Mouse (Mus musculus): ENCODE data around the gene Hsbp1. TPM values are rescaled to one million over a fixed set of nuclear protein-coding genes. Genes with fewer than 3 reads are reported as not detected.
"Not testable (repeated sequence)": the region's sequence is repeated elsewhere in the genome, so short reads cannot be mapped to it uniquely, and the experiment has no call there.

The Hsbp1 gene
- polyA plus RNA-seq, 1 experiment from 2014 or later = 342 TPM

- H3K27me3 ChIP-seq (ENCODE audit: insufficient read depth, low read length) = no peaks in the 10 kb centered on the region
- H3K9me3 ChIP-seq (ENCODE audit: low read length) = peaks cover 4% of the 10 kb centered on the region; the same call in 1 of the 2 replicates
- H3K4me1 ChIP-seq (ENCODE audit: insufficient read depth, low read length) = peaks cover 8% of the 10 kb centered on the region
- no peak overlapping the region for H3K4me2 ChIP-seq (replicated peaks; ENCODE audit: low read depth, low read length)
- no peak for ATAC-seq (ENCODE audit: low FRiP score, low TSS enrichment)
- WGBS = 86% methylated on average over 15 of the region's 15 CpGs
- H3K27ac ChIP-seq (ENCODE audit: low read length) = no peak overlapping the region
- H3K9ac ChIP-seq (replicated peaks; ENCODE audit: low read length) = no peak overlapping the region
- no peak overlapping the region for H3K4me3 ChIP-seq (ENCODE audit: low read length)
- peaks cover 35% of the 10 kb centered on the region for H3K36me3 ChIP-seq (ENCODE audit: insufficient read depth, low read length)
These were observed 1.4 kb downstream of the Hsbp1 start for GRCm38 (mm10) chr8:119345683-119346075.

GRCm38 (mm10) chr8:119351647-119352046, 7.4 kb downstream of the Hsbp1 start:
- H3K4me2 ChIP-seq (replicated peaks; ENCODE audit: low read depth, low read length) = no peak overlapping the region

GRCm38 (mm10) chr8:119352977-119353658, 8.8 kb downstream of the Hsbp1 start:
- Histone ChIP-seq H3K4me3 (ENCODE audit: low read length) (no peak overlapping the region), H3K4me1 (ENCODE audit: insufficient read depth, low read length) (no peaks in the 10 kb centered on the region), H3K9me3 (ENCODE audit: low read length) (no peaks in the 10 kb centered on the region), H3K9ac (replicated peaks; ENCODE audit: low read length) (no peak overlapping the region), H3K27me3 (ENCODE audit: insufficient read depth, low read length) (no peaks in the 10 kb centered on the region), H3K27ac (ENCODE audit: low read length) (no peak overlapping the region), H3K36me3 (ENCODE audit: insufficient read depth, low read length) (peaks cover 17% of the 10 kb centered on the region), H3K4me2 (replicated peaks; ENCODE audit: low read depth, low read length) (no peak overlapping the region)
- WGBS = 81% methylated on average over 10 of the region's 10 CpGs
- ATAC-seq (ENCODE audit: low FRiP score, low TSS enrichment) = no peak

More at GRCm38 (mm10) chr8:119351647-119352046, 7.4 kb downstream of the Hsbp1 start:
- no peak for ATAC-seq (ENCODE audit: low FRiP score, low TSS enrichment)
- no peaks in the 10 kb centered on the region for H3K27me3 ChIP-seq (ENCODE audit: insufficient read depth, low read length)
- H3K9me3 ChIP-seq (ENCODE audit: low read length) = no peaks in the 10 kb centered on the region
- H3K36me3 ChIP-seq (ENCODE audit: insufficient read depth, low read length) = peaks cover 31% of the 10 kb centered on the region
- 93% methylated on average over 19 of the region's 19 CpGs for WGBS
- no peak overlapping the region for H3K9ac ChIP-seq (replicated peaks; ENCODE audit: low read length)
- H3K4me3 ChIP-seq (ENCODE audit: low read length) = no peak overlapping the region
- H3K27ac ChIP-seq (ENCODE audit: low read length) = no peak overlapping the region
- no peaks in the 10 kb centered on the region for H3K4me1 ChIP-seq (ENCODE audit: insufficient read depth, low read length)

GRCm38 (mm10) chr8:119353659-119354023, 9.4 kb downstream of the Hsbp1 start:
- Histone ChIP-seq H3K27me3 (ENCODE audit: insufficient read depth, low read length) (no peaks in the 10 kb centered on the region), H3K9ac (replicated peaks; ENCODE audit: low read length) (no peak overlapping the region), H3K9me3 (ENCODE audit: low read length) (no peaks in the 10 kb centered on the region), H3K36me3 (ENCODE audit: insufficient read depth, low read length) (peaks cover 12% of the 10 kb centered on the region), H3K27ac (ENCODE audit: low read length) (no peak overlapping the region), H3K4me3 (ENCODE audit: low read length) (no peak overlapping the region), H3K4me1 (ENCODE audit: insufficient read depth, low read length) (no peaks in the 10 kb centered on the region), H3K4me2 (replicated peaks; ENCODE audit: low read depth, low read length) (no peak overlapping the region)
- ATAC-seq (ENCODE audit: low FRiP score, low TSS enrichment) = no peak
- WGBS = 86% methylated on average over 6 of the region's 6 CpGs

GRCm38 (mm10) chr8:119356631-119357030, 12.3 kb downstream of the Hsbp1 start:
- not testable (repeated sequence) for H3K4me2 ChIP-seq (replicated peaks; ENCODE audit: low read depth, low read length); H3K36me3 ChIP-seq (ENCODE audit: insufficient read depth, low read length)
- 65% methylated on average over 5 of the region's 5 CpGs for WGBS

GRCm38 (mm10) chr8:119358175-119358574, 13.9 kb downstream of the Hsbp1 start:
- H3K27ac ChIP-seq (ENCODE audit: low read length) = no peak overlapping the region
- H3K4me2 ChIP-seq (replicated peaks; ENCODE audit: low read depth, low read length) = no peak overlapping the region
- ATAC-seq (ENCODE audit: low FRiP score, low TSS enrichment) = no peak
- no peaks in the 10 kb centered on the region for H3K9me3 ChIP-seq (ENCODE audit: low read length)
- no peak overlapping the region for H3K9ac ChIP-seq (replicated peaks; ENCODE audit: low read length)
- H3K4me3 ChIP-seq (ENCODE audit: low read length) = no peak overlapping the region
- no peaks in the 10 kb centered on the region for H3K27me3 ChIP-seq (ENCODE audit: insufficient read depth, low read length)
- 76% methylated on average over 7 of the region's 7 CpGs for WGBS
- H3K36me3 ChIP-seq (ENCODE audit: insufficient read depth, low read length) = no peaks in the 10 kb centered on the region
- H3K4me1 ChIP-seq (ENCODE audit: insufficient read depth, low read length) = no peaks in the 10 kb centered on the region

More at GRCm38 (mm10) chr8:119356631-119357030, 12.3 kb downstream of the Hsbp1 start:
- H3K27me3 ChIP-seq (ENCODE audit: insufficient read depth, low read length); H3K9ac ChIP-seq (replicated peaks; ENCODE audit: low read length); H3K4me1 ChIP-seq (ENCODE audit: insufficient read depth, low read length); H3K9me3 ChIP-seq (ENCODE audit: low read length); H3K4me3 ChIP-seq (ENCODE audit: low read length); ATAC-seq (ENCODE audit: low FRiP score, low TSS enrichment); H3K27ac ChIP-seq (ENCODE audit: low read length): not testable (repeated sequence)

GRCm38 (mm10) chr8:119358836-119359235, 14.5 kb downstream of the Hsbp1 start:
- WGBS = 49% methylated on average over 14 of the region's 14 CpGs
- Histone ChIP-seq H3K9ac (replicated peaks; ENCODE audit: low read length) (no peak overlapping the region), H3K4me1 (ENCODE audit: insufficient read depth, low read length) (no peaks in the 10 kb centered on the region), H3K36me3 (ENCODE audit: insufficient read depth, low read length) (no peaks in the 10 kb centered on the region), H3K27me3 (ENCODE audit: insufficient read depth, low read length) (no peaks in the 10 kb centered on the region), H3K27ac (ENCODE audit: low read length) (no peak overlapping the region), H3K9me3 (ENCODE audit: low read length) (no peaks in the 10 kb centered on the region), H3K4me3 (ENCODE audit: low read length) (no peak overlapping the region), H3K4me2 (replicated peaks; ENCODE audit: low read depth, low read length) (no peak overlapping the region)
- no peak for ATAC-seq (ENCODE audit: low FRiP score, low TSS enrichment)

GRCm38 (mm10) chr8:119360686-119361295, 16.5 kb downstream of the Hsbp1 start:
- Histone ChIP-seq H3K9ac (replicated peaks; ENCODE audit: low read length) (no peak overlapping the region), H3K9me3 (ENCODE audit: low read length) (no peaks in the 10 kb centered on the region), H3K4me1 (ENCODE audit: insufficient read depth, low read length) (no peaks in the 10 kb centered on the region), H3K27ac (ENCODE audit: low read length) (no peak overlapping the region), H3K4me2 (replicated peaks; ENCODE audit: low read depth, low read length) (no peak overlapping the region), H3K36me3 (ENCODE audit: insufficient read depth, low read length) (no peaks in the 10 kb centered on the region), H3K27me3 (ENCODE audit: insufficient read depth, low read length) (no peaks in the 10 kb centered on the region), H3K4me3 (ENCODE audit: low read length) (no peak overlapping the region)
- WGBS = 65% methylated on average over 8 of the region's 8 CpGs
- no peak for ATAC-seq (ENCODE audit: low FRiP score, low TSS enrichment)

- H3K9me3 ChIP-seq (ENCODE audit: low read length); H3K4me3 ChIP-seq (ENCODE audit: low read length); H3K27ac ChIP-seq (ENCODE audit: low read length); ATAC-seq (ENCODE audit: low FRiP score, low TSS enrichment); H3K36me3 ChIP-seq (ENCODE audit: insufficient read depth, low read length); H3K4me1 ChIP-seq (ENCODE audit: insufficient read depth, low read length); H3K4me2 ChIP-seq (replicated peaks; ENCODE audit: low read depth, low read length); H3K9ac ChIP-seq (replicated peaks; ENCODE audit: low read length); H3K27me3 ChIP-seq (ENCODE audit: insufficient read depth, low read length): not testable (repeated sequence)
- WGBS = 87% methylated on average over 9 of the region's 9 CpGs
These were observed 30.4 kb downstream of the Hsbp1 start for GRCm38 (mm10) chr8:119374716-119375115.

GRCm38 (mm10) chr8:119378476-119378875, 34.2 kb downstream of the Hsbp1 start:
- Histone ChIP-seq H3K4me3 (ENCODE audit: low read length) (no peak overlapping the region), H3K9ac (replicated peaks; ENCODE audit: low read length) (no peak overlapping the region), H3K27me3 (ENCODE audit: insufficient read depth, low read length) (no peaks in the 10 kb centered on the region), H3K27ac (ENCODE audit: low read length) (no peak overlapping the region), H3K36me3 (ENCODE audit: insufficient read depth, low read length) (no peaks in the 10 kb centered on the region), H3K9me3 (ENCODE audit: low read length) (no peaks in the 10 kb centered on the region), H3K4me1 (ENCODE audit: insufficient read depth, low read length) (no peaks in the 10 kb centered on the region), H3K4me2 (replicated peaks; ENCODE audit: low read depth, low read length) (no peak overlapping the region)
- no peak for ATAC-seq (ENCODE audit: low FRiP score, low TSS enrichment)
- 76% methylated on average over 7 of the region's 7 CpGs for WGBS

Measured in kidney, embryonic 16.5 days (tissue).